Mouse (Mus musculus) liver, adult 2 months (tissue): Measurements from ENCODE around the gene Il31.

Experiments used
- CTCF ChIP-seq: fragments of 200-500 bp; IDR thresholded peaks from 2 replicates; pipeline ENCODE4 v1.5.1; 2011; ENCODE audit warnings: low read depth, low read length, control low read depth
- POLR2A ChIP-seq: fragments of 200-500 bp; IDR thresholded peaks from 2 replicates; pipeline ENCODE4 v1.6.1; 2011; ENCODE audit warnings: low read length, control low read depth; ENCODE audit not compliant: insufficient read depth; ENCODE audit errors: extremely low read depth

- TF ChIP-seq CTCF (no peak), POLR2A (no peak)
Measured at GRCm38 (mm10) chr5:123464638-123465037, 24.7 kb downstream of the Il31 start.
